Mouse (Mus musculus) olfactory bulb, adult 2 months (tissue): Measurements from ENCODE around the gene Dach2.

Experiments
- CTCF ChIP-seq: fragments of 200-500 bp; IDR thresholded peaks from 2 replicates; pipeline ENCODE4 v1.5.1; 2012; ENCODE audit warnings: low read depth, mild to moderate bottlenecking, low read length, moderate library complexity; ENCODE audit not compliant: insufficient read depth
- POLR2A ChIP-seq: fragments of 200-500 bp; IDR thresholded peaks from 2 replicates; pipeline ENCODE4 v1.6.1; 2012; ENCODE audit warnings: mild to moderate bottlenecking, low read depth, low read length, moderate library complexity; ENCODE audit not compliant: insufficient read depth

DNA sequence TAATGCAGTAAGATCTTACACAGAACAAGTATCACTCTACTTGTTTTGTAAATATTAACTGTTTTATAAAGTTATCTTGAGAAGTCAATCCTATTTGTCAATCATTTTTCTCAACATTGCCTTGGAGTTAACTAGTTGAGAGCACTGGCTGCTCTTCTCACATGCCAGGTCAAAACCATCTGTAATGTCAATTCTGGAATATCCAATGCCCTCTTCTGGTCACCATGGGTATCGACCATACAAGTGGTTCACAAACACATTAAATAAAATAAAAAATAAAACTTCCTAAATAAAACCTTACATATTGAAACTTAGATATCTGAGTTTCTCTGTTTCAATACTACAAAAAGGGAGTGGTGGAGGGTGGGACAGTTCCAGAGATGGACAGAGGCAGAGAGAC, 495.0 kb downstream of the Dach2 start:
- TF ChIP-seq CTCF (no peak), POLR2A (no peak)
